Mouse (Mus musculus): ENCODE results near the gene Gm49358. TPM values are rescaled to one million over a fixed set of nuclear protein-coding genes. Genes with fewer than 3 reads are reported as not detected.

The Gm49358 gene
- polyA plus RNA-seq, 1 experiment from 2014 or later, result not detected

DNA sequence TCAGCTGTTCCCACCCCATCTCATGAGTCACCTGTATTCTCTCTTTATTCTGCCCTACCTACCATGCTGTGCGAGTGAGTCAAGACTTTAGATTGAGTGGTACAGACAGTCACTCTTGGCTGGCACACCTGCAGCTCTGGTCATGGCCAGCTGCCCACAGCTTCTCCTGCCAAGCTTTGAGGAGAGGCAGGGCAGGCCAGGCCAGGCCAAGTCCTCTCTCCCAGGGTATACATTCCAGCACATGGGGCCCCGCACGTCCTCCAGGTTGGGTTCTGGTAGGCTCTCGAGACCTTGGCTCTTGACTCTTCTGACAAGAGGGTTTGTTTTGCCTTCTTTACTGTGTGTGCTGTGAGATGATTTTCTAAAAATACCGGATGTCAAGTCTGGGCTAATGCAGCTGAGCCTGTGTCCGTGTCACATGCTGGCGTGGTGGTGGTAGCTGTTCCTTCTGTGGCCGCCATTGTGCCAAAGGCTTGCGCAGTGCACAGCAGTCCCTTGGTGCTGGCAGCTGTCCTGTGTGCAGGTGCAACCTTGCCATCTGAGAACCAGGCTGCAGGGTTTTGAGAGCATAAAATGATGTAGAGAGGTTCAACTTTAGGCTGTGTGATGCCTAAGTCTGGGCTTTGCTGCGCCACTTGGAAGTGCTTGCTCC is 62.2 kb downstream of the Gm49358 start:
- H3K27me3 ChIP-seq (ENCODE audit: insufficient read depth, low read length), result no peaks in the 10 kb centered on the region
- H3K9ac ChIP-seq (replicated peaks), result no peak overlapping the region
- no peak overlapping the region for H3K4me3 ChIP-seq (ENCODE audit: low read depth, low read length)
- H3K4me2 ChIP-seq (ENCODE audit: low read depth, low read length), result no peak overlapping the region
- ATAC-seq (no peak), DNase-seq (no peak)
- TF ChIP-seq CTCF (IDR thresholded peaks at IDR 0.05; ENCODE audit: low read depth) (no peak), EP300 (IDR thresholded peaks at IDR 0.05; ENCODE audit: low read depth) (no peak)
- WGBS (ENCODE audit: insufficient replicate concordance), result 85% methylated on average over 10 of the region's 10 CpGs
- 0 out of 2 replicates have a peak, but pooled peaks cover 3% of the 10 kb centered on the region for H3K4me1 ChIP-seq (ENCODE audit: insufficient read depth)
- H3K9me3 ChIP-seq (ENCODE audit: low read length), result no peaks in the 10 kb centered on the region
- peaks cover 43% of the 10 kb centered on the region for H3K36me3 ChIP-seq (replicated peaks; ENCODE audit: insufficient read depth, low read length)
- no peak overlapping the region for H3K27ac ChIP-seq (ENCODE audit: low read depth)

- 64% methylated on average over 3 of the region's 3 CpGs for WGBS (ENCODE audit: insufficient replicate concordance)
- Histone ChIP-seq H3K4me2 (ENCODE audit: low read depth, low read length) (no peak overlapping the region), H3K9ac (replicated peaks) (no peak overlapping the region), H3K9me3 (ENCODE audit: low read length) (no peaks in the 10 kb centered on the region), H3K4me1 (ENCODE audit: insufficient read depth) (0 out of 2 replicates have a peak, but pooled peaks cover 3% of the 10 kb centered on the region), H3K4me3 (ENCODE audit: low read depth, low read length) (no peak overlapping the region), H3K27me3 (ENCODE audit: insufficient read depth, low read length) (no peaks in the 10 kb centered on the region), H3K27ac (ENCODE audit: low read depth) (no peak overlapping the region), H3K36me3 (replicated peaks; ENCODE audit: insufficient read depth, low read length) (peaks cover 35% of the 10 kb centered on the region)
- no peak for DNase-seq
- TF ChIP-seq CTCF (IDR thresholded peaks at IDR 0.05; ENCODE audit: low read depth), result no peak
- TF ChIP-seq EP300 (IDR thresholded peaks at IDR 0.05; ENCODE audit: low read depth), result no peak
- ATAC-seq, result no peak
These were observed 63.2 kb downstream of the Gm49358 start for GRCm38 (mm10) chr10:86826929-86827328.

DNA sequence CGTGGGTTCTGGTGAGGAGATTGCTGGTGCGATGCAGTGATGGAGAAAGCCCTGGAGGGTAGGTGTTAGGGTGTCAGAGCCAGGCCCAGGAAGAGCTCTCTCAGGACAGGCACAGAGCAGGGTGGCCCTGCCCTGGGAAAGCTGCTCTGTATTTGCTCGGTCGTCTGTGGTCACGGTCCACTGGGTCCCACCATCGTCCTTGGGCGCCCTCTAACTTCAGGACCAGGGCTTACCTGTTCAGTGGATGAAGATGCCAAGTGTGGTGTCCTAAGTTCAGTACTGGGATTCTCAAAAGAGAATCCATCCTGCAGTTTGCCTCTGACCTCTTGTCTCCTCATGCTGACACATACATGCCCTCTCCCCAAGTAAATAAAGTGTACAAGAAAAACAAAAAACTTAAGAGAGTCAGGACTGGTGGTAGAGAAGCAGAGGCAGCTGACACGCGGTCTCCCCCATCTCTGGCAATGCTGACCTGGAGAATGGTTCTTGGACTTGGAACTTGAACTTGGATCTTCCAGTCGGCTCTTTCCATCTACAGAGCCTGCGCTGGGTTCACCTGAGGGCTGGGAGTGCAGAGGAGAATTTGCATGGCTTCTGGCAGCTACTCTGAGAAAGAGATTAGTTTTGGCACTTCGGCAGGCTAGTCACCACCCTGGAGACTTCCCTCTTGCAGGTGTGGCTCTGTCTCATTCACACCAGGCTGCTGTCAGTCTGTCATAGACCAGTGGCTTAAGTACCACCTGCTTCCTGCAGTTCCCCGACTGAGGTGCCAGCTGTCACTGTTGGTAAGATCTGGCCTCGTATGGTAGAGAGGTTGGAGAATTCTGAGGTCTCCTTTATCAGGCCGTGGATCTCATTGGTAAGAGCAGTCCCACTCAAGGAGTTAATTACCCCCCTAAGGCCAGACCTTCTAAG is 64.7 kb downstream of the Gm49358 start:
- H3K27me3 ChIP-seq (ENCODE audit: insufficient read depth, low read length), result no peaks in the 10 kb centered on the region
- WGBS (ENCODE audit: insufficient replicate concordance), result 71% methylated on average over 15 of the region's 15 CpGs
- no peak overlapping the region for H3K4me3 ChIP-seq (ENCODE audit: low read depth, low read length)
- TF ChIP-seq EP300 (IDR thresholded peaks at IDR 0.05; ENCODE audit: low read depth) (no peak), CTCF (IDR thresholded peaks at IDR 0.05; ENCODE audit: low read depth) (peak; percentile 38)
- no peak overlapping the region for H3K9ac ChIP-seq (replicated peaks)
- H3K9me3 ChIP-seq (ENCODE audit: low read length), result no peaks in the 10 kb centered on the region
- H3K4me1 ChIP-seq (ENCODE audit: insufficient read depth), result 0 out of 2 replicates have a peak, but pooled peaks cover 3% of the 10 kb centered on the region
- peaks cover 30% of the 10 kb centered on the region for H3K36me3 ChIP-seq (replicated peaks; ENCODE audit: insufficient read depth, low read length)
- peak; percentile 48; the same call in 1 of the 2 replicates for ATAC-seq
- peak; percentile 30 for DNase-seq
- no peak overlapping the region for H3K27ac ChIP-seq (ENCODE audit: low read depth)
- no peak overlapping the region for H3K4me2 ChIP-seq (ENCODE audit: low read depth, low read length)

DNA sequence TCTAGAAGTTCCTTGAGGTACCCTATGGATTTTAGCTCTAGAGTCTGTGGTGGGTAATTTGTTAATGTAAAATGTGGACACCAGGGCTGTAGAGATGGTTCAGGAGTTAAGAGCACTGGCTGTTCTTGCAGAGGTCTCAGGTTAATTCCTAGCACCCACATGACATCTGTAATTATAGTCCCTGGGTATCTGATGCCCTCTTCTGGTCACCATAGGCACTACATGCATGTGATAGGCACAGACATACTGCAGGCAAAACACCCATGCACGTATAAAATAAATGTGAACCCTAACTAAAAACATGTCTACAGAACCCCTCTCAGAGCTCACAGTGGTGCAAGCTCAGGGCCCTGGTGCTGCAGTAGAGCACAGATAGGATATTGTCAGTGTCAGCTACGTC is 65.7 kb downstream of the Gm49358 start:
- Histone ChIP-seq H3K36me3 (replicated peaks; ENCODE audit: insufficient read depth, low read length) (peaks cover 26% of the 10 kb centered on the region), H3K4me3 (ENCODE audit: low read depth, low read length) (no peak overlapping the region), H3K4me1 (ENCODE audit: insufficient read depth) (0 out of 2 replicates have a peak, but pooled peaks cover 3% of the 10 kb centered on the region), H3K27ac (ENCODE audit: low read depth) (no peak overlapping the region), H3K27me3 (ENCODE audit: insufficient read depth, low read length) (no peaks in the 10 kb centered on the region), H3K4me2 (ENCODE audit: low read depth, low read length) (no peak overlapping the region), H3K9me3 (ENCODE audit: low read length) (no peaks in the 10 kb centered on the region), H3K9ac (replicated peaks) (no peak overlapping the region)
- 84% methylated on average over 2 of the region's 2 CpGs for WGBS (ENCODE audit: insufficient replicate concordance)
- no peak for ATAC-seq
- no peak for DNase-seq
- peak; percentile 47 for TF ChIP-seq CTCF (IDR thresholded peaks at IDR 0.05; ENCODE audit: low read depth)
- TF ChIP-seq EP300 (IDR thresholded peaks at IDR 0.05; ENCODE audit: low read depth), result no peak

DNA sequence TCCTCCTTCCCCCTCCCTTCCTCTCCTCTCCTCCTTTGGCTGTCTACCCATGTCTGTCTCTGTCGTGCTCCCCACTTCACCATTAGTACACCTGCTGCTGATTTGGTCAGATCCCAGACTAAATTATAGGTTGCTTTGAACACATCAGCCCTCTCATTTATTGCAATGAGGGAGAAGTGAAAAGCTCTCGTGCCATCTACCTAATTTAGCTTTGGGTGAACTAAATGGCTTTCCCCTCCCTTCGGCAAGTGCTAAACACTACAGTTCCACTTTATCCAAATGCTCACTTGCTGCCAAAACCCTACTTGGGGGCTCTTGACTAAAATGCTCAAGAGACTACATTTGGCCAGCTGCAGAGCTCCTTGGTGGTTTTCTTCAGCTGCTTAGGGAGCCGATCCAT is 73.0 kb downstream of the Gm49358 start:
- Histone ChIP-seq H3K27ac (ENCODE audit: low read depth) (no peak overlapping the region), H3K4me2 (ENCODE audit: low read depth, low read length) (no peak overlapping the region), H3K27me3 (ENCODE audit: insufficient read depth, low read length) (peaks cover 9% of the 10 kb centered on the region), H3K4me1 (ENCODE audit: insufficient read depth) (no peaks in the 10 kb centered on the region), H3K9ac (replicated peaks) (no peak overlapping the region), H3K36me3 (replicated peaks; ENCODE audit: insufficient read depth, low read length) (peaks cover 15% of the 10 kb centered on the region; the same call in 1 of the 2 replicates), H3K4me3 (ENCODE audit: low read depth, low read length) (no peak overlapping the region), H3K9me3 (ENCODE audit: low read length) (no peaks in the 10 kb centered on the region)
- DNase-seq, result no peak
- 73% methylated on average over 4 of the region's 4 CpGs for WGBS (ENCODE audit: insufficient replicate concordance)
- TF ChIP-seq EP300 (IDR thresholded peaks at IDR 0.05; ENCODE audit: low read depth) (no peak), CTCF (IDR thresholded peaks at IDR 0.05; ENCODE audit: low read depth) (no peak)
- ATAC-seq, result no peak

DNA sequence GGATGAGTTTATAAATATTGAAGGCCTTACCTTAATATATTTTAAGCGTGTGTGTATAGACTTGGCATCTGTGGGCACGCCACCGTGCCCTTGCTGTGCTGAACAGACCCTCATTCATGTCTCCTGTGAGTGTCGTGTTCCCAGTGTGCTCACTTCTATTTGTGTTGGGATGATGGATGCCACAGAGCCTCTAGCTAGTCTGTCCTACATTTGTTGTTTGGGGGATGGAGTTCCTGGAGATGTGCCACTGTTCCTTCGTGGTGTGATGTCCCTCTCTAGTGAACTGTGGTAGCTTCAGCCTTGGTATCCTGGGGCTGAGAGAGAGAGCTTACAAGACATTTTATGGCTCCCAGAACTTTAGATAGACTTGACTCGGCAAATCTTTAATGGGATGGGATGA is 75.1 kb downstream of the Gm49358 start:
- ATAC-seq (no peak), DNase-seq (no peak)
- Histone ChIP-seq H3K27me3 (ENCODE audit: insufficient read depth, low read length) (peaks cover 14% of the 10 kb centered on the region), H3K4me3 (ENCODE audit: low read depth, low read length) (no peak overlapping the region), H3K27ac (ENCODE audit: low read depth) (no peak overlapping the region), H3K9me3 (ENCODE audit: low read length) (no peaks in the 10 kb centered on the region), H3K9ac (replicated peaks) (no peak overlapping the region), H3K36me3 (replicated peaks; ENCODE audit: insufficient read depth, low read length) (peaks cover 11% of the 10 kb centered on the region; the same call in 1 of the 2 replicates), H3K4me2 (ENCODE audit: low read depth, low read length) (no peak overlapping the region), H3K4me1 (ENCODE audit: insufficient read depth) (no peaks in the 10 kb centered on the region)
- 85% methylated on average over 6 of the region's 6 CpGs for WGBS (ENCODE audit: insufficient replicate concordance)
- TF ChIP-seq EP300 (IDR thresholded peaks at IDR 0.05; ENCODE audit: low read depth), result no peak
- TF ChIP-seq CTCF (IDR thresholded peaks at IDR 0.05; ENCODE audit: low read depth), result no peak

All from liver, postnatal 0 days (tissue).